ENCODE assay signal across 20 mouse cellular contexts in the genomic region with DNA sequence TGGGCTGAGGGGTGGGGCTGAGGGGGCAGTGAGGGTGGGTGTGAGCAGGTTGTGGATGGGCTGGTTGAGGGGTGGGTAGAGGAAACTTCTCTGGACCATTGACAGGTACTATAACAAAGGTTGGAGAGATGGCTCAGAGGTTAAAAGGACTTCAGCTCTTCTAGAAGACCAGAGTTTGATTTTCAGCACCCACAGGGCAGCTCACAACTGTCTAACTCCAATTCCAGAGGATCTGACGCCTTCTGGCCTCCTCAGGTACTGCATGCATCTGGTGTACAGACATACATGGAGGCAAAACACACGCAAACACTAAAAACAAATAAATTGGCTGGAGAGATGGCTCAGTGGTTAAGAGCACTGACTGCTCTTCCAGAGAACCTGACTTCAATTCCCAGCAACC. TPM values are rescaled to one million over a fixed set of nuclear protein-coding genes. Genes with fewer than 3 reads are reported as not detected.
DNase-seq lines count a peak whose midpoint lies in the region; ATAC-seq and TF ChIP-seq lines count a peak whose summit lies in the region.
"Had no signal": no experiment of that assay in that cellular context is flagged by ENCODE, and none has a peak within 500 bp of the region (broad histone marks: within the 10 kb centered on the region; RNA-seq: fewer than 3 reads in every experiment).

No protein-coding gene starts in this region.

- no peaks in the 10 kb centered on the region for H3K27me3 ChIP-seq in heart, embryonic 15.5 days
- H3K27me3 ChIP-seq in heart, embryonic 12.5 days (replicated peaks), result no peaks in the 10 kb centered on the region
- no peaks in the 10 kb centered on the region for H3K27me3 ChIP-seq in lung, embryonic 14.5 days (ENCODE audit: insufficient read depth, low read length)
- no peaks in the 10 kb centered on the region for H3K27me3 ChIP-seq in stomach, postnatal 0 days (ENCODE audit: control insufficient read depth, insufficient read depth, low read length)
- H3K27me3 ChIP-seq in forebrain, embryonic 13.5 days, result no peaks in the 10 kb centered on the region
- H3K27me3 ChIP-seq: embryonic facial prominence, embryonic 12.5 days; hindbrain, embryonic 12.5 days; limb, embryonic 15.5 days; stomach, embryonic 15.5 days had no signal

- no peak overlapping the region for H3K9ac ChIP-seq in heart, embryonic 15.5 days
- no peak overlapping the region for H3K9ac ChIP-seq in heart, embryonic 12.5 days
- no peak overlapping the region for H3K9ac ChIP-seq in lung, embryonic 14.5 days
- H3K9ac ChIP-seq in stomach, postnatal 0 days (ENCODE audit: low read length), result no peak overlapping the region
- no peak overlapping the region for H3K9ac ChIP-seq in forebrain, embryonic 13.5 days
- H3K9ac ChIP-seq: embryonic facial prominence, embryonic 12.5 days; hindbrain, embryonic 12.5 days; limb, embryonic 15.5 days; stomach, embryonic 15.5 days had no signal

- H3K4me1 ChIP-seq in heart, embryonic 15.5 days (replicated peaks), result peaks cover 16% of the 10 kb centered on the region
- H3K4me1 ChIP-seq in heart, embryonic 12.5 days (replicated peaks), result peaks cover 17% of the 10 kb centered on the region
- no peaks in the 10 kb centered on the region for H3K4me1 ChIP-seq in lung, embryonic 14.5 days (ENCODE audit: insufficient read depth)
- peaks cover 5% of the 10 kb centered on the region; the same call in 1 of the 2 replicates for H3K4me1 ChIP-seq in lung, adult 2 months (ENCODE audit: control insufficient read depth, insufficient read depth, low read length)
- H3K4me1 ChIP-seq in stomach, postnatal 0 days (replicated peaks; ENCODE audit: control insufficient read depth, insufficient read depth), result no peaks in the 10 kb centered on the region
- no peaks in the 10 kb centered on the region for H3K4me1 ChIP-seq in forebrain, embryonic 13.5 days
- H3K4me1 ChIP-seq: embryonic facial prominence, embryonic 12.5 days; hindbrain, embryonic 12.5 days; limb, embryonic 15.5 days; stomach, embryonic 15.5 days had no signal

- 0 out of 2 replicates have a peak overlapping the region, but pooled peaks have one; percentile 85 for H3K27ac ChIP-seq in heart, embryonic 15.5 days
- H3K27ac ChIP-seq in heart, embryonic 12.5 days (ENCODE audit: poor library complexity, severe bottlenecking), result no peak overlapping the region
- no peak overlapping the region for H3K27ac ChIP-seq in lung, embryonic 14.5 days (ENCODE audit: low read depth)
- H3K27ac ChIP-seq in stomach, postnatal 0 days (replicated peaks), result no peak overlapping the region
- no peak overlapping the region for H3K27ac ChIP-seq in forebrain, embryonic 13.5 days
- H3K27ac ChIP-seq: embryonic facial prominence, embryonic 12.5 days; hindbrain, embryonic 12.5 days; limb, embryonic 15.5 days; stomach, embryonic 15.5 days had no signal

- 0 out of 2 replicates have a peak, but pooled peaks have one; percentile 14 for TF ChIP-seq CTCF in lung, embryonic 14.5 days (IDR thresholded peaks at IDR 0.05; ENCODE audit: low read depth)
- TF ChIP-seq CTCF in lung, adult 2 months (IDR thresholded peaks at IDR 0.05; ENCODE audit: insufficient read depth, low read length), result no peak
- TF ChIP-seq CTCF in stomach, postnatal 0 days (IDR thresholded peaks at IDR 0.05; ENCODE audit: low read depth), result peak; percentile 35

- H3K4me2 ChIP-seq in heart, embryonic 15.5 days, result no peak overlapping the region
- H3K4me2 ChIP-seq in heart, embryonic 12.5 days, result no peak overlapping the region
- no peak overlapping the region for H3K4me2 ChIP-seq in lung, embryonic 14.5 days
- H3K4me2 ChIP-seq in stomach, postnatal 0 days (replicated peaks; ENCODE audit: low read depth), result no peak overlapping the region
- no peak overlapping the region for H3K4me2 ChIP-seq in forebrain, embryonic 13.5 days
- H3K4me2 ChIP-seq: embryonic facial prominence, embryonic 12.5 days; hindbrain, embryonic 12.5 days; limb, embryonic 15.5 days; stomach, embryonic 15.5 days had no signal

- DNase-seq in lung, embryonic 14.5 days, result no peak
- no peak for DNase-seq in lung, adult 2 months
- peak; percentile 25 for DNase-seq in NIH3T3 (ENCODE audit: low read depth)
- no peak for DNase-seq in stomach, postnatal 0 days (ENCODE audit: low spot score)
- DNase-seq: adrenal gland, postnatal 36 days; B cell, adult 2 months; cerebellum, adult 9-10 months; heart, adult 18-20 months; heart, postnatal 10 days; kidney, adult 11 months; kidney, postnatal 36 days; right cerebral cortex, adult 18-20 months; thymus, postnatal 14 days had no signal

- no peak overlapping the region for H3K4me3 ChIP-seq in heart, embryonic 15.5 days
- no peak overlapping the region for H3K4me3 ChIP-seq in heart, embryonic 12.5 days
- H3K4me3 ChIP-seq in lung, embryonic 14.5 days (ENCODE audit: low read depth, low read length), result no peak overlapping the region
- H3K4me3 ChIP-seq in lung, adult 2 months (replicated peaks; ENCODE audit: extremely low read depth, low read depth, low read length), result no peak overlapping the region
- no peak overlapping the region for H3K4me3 ChIP-seq in stomach, postnatal 0 days (ENCODE audit: low read depth, low read length)
- no peak overlapping the region for H3K4me3 ChIP-seq in forebrain, embryonic 13.5 days
- H3K4me3 ChIP-seq: embryonic facial prominence, embryonic 12.5 days; hindbrain, embryonic 12.5 days; limb, embryonic 15.5 days; stomach, embryonic 15.5 days had no signal

- no peaks in the 10 kb centered on the region for H3K9me3 ChIP-seq in heart, embryonic 15.5 days (replicated peaks)
- H3K9me3 ChIP-seq in heart, embryonic 12.5 days (replicated peaks), result no peaks in the 10 kb centered on the region
- H3K9me3 ChIP-seq in lung, embryonic 14.5 days (ENCODE audit: low read depth, low read length), result no peaks in the 10 kb centered on the region
- no peaks in the 10 kb centered on the region for H3K9me3 ChIP-seq in stomach, postnatal 0 days (ENCODE audit: control insufficient read depth, low read length)
- no peaks in the 10 kb centered on the region for H3K9me3 ChIP-seq in forebrain, embryonic 13.5 days (replicated peaks)
- H3K9me3 ChIP-seq: embryonic facial prominence, embryonic 12.5 days; hindbrain, embryonic 12.5 days; limb, embryonic 15.5 days; stomach, embryonic 15.5 days had no signal

- no peak for TF ChIP-seq POLR2A in lung, adult 2 months (IDR thresholded peaks at IDR 0.05; ENCODE audit: borderline replicate concordance, extremely low read depth, low read depth, low read length)

- ATAC-seq in heart, embryonic 15.5 days (replicated peaks; ENCODE audit: insufficient number of reproducible peaks, insufficient read depth, low FRiP score, low read depth), result no peak
- no peak for ATAC-seq in heart, embryonic 12.5 days (ENCODE audit: insufficient number of reproducible peaks, low FRiP score)
- no peak for ATAC-seq in lung, embryonic 14.5 days (ENCODE audit: insufficient read depth)
- no peak for ATAC-seq in stomach, postnatal 0 days (ENCODE audit: low FRiP score, low TSS enrichment)
- ATAC-seq in forebrain, embryonic 13.5 days, result no peak

- no peaks in the 10 kb centered on the region for H3K36me3 ChIP-seq in heart, embryonic 15.5 days
- no peaks in the 10 kb centered on the region for H3K36me3 ChIP-seq in heart, embryonic 12.5 days
- no peaks in the 10 kb centered on the region for H3K36me3 ChIP-seq in lung, embryonic 14.5 days (ENCODE audit: insufficient read depth)
- H3K36me3 ChIP-seq in stomach, postnatal 0 days (ENCODE audit: control insufficient read depth, insufficient read depth, low read length), result no peaks in the 10 kb centered on the region
- H3K36me3 ChIP-seq in forebrain, embryonic 13.5 days (ENCODE audit: poor library complexity, severe bottlenecking), result no peaks in the 10 kb centered on the region
- H3K36me3 ChIP-seq: embryonic facial prominence, embryonic 12.5 days; hindbrain, embryonic 12.5 days; limb, embryonic 15.5 days; stomach, embryonic 15.5 days had no signal

- TF ChIP-seq EP300 in stomach, postnatal 0 days (optimal IDR thresholded peaks at IDR 0.05), result no peak

- WGBS in heart, embryonic 15.5 days, result 81% methylated on average over 2 of the region's 2 CpGs
- WGBS in heart, embryonic 12.5 days, result 72% methylated on average over 2 of the region's 2 CpGs
- WGBS in lung, embryonic 14.5 days, result 57% methylated on average over 2 of the region's 2 CpGs
- 75% methylated on average over 2 of the region's 2 CpGs for WGBS in lung, adult 2 months
- WGBS in stomach, postnatal 0 days, result 77% methylated on average over 2 of the region's 2 CpGs
- WGBS in forebrain, embryonic 13.5 days, result 54% methylated on average over 2 of the region's 2 CpGs

RNA-seq across cellular contexts. Expression of gene Rimkla, which starts 19.2 kb away (rescaled TPM):
- polyA plus RNA-seq in heart, embryonic 15.5 days (2015; fragmentation: Nextera tagmentation; extraction: Ambion mirVana), result 4.1 and 4.2 TPM in 2 replicates
- polyA plus RNA-seq in heart, embryonic 12.5 days (2016; fragmentation: Nextera tagmentation; extraction: Ambion mirVana), result 6.1 and 6.5 TPM in 2 replicates
- polyA plus RNA-seq in lung, embryonic 14.5 days (2014; fragmentation: Nextera tagmentation; extraction: Ambion mirVana), result 1.3 and 1.5 TPM in 2 replicates
- polyA plus RNA-seq in lung, adult 2 months (2012; rRNA removed), result 0.14 and 0.19 TPM in 2 replicates
- polyA plus RNA-seq in stomach, postnatal 0 days (2015; fragmentation: Nextera tagmentation; extraction: Ambion mirVana), result 0.19 and 0.25 TPM in 2 replicates
- 12.2 and 12.6 TPM in 2 replicates for polyA plus RNA-seq in forebrain, embryonic 13.5 days (2015; fragmentation: Nextera tagmentation; extraction: Ambion mirVana)

RNA-seq across cellular contexts. Expression of gene Foxj3, which starts 25.2 kb away (rescaled TPM):
- 20.6 and 21.8 TPM in 2 replicates for polyA plus RNA-seq in heart, embryonic 15.5 days (2015; fragmentation: Nextera tagmentation; extraction: Ambion mirVana)
- polyA plus RNA-seq in heart, embryonic 12.5 days (2016; fragmentation: Nextera tagmentation; extraction: Ambion mirVana), result 28.4 and 29.9 TPM in 2 replicates
- polyA plus RNA-seq in lung, embryonic 14.5 days (2014; fragmentation: Nextera tagmentation; extraction: Ambion mirVana), result 26.4 and 28.5 TPM in 2 replicates
- polyA plus RNA-seq in lung, adult 2 months (2012; rRNA removed), result 14.1 and 18.0 TPM in 2 replicates
- polyA plus RNA-seq in stomach, postnatal 0 days (2015; fragmentation: Nextera tagmentation; extraction: Ambion mirVana), result 7.4 and 7.6 TPM in 2 replicates
- polyA plus RNA-seq in forebrain, embryonic 13.5 days (2015; fragmentation: Nextera tagmentation; extraction: Ambion mirVana), result 23.8 and 25.4 TPM in 2 replicates

RNA-seq across cellular contexts. Expression of gene Frg2f1, which starts 27.7 kb away (rescaled TPM):
- polyA plus RNA-seq in heart, embryonic 15.5 days (2015; fragmentation: Nextera tagmentation; extraction: Ambion mirVana), result 3.3 and 4.3 TPM in 2 replicates
- 4.5 and 5.1 TPM in 2 replicates for polyA plus RNA-seq in heart, embryonic 12.5 days (2016; fragmentation: Nextera tagmentation; extraction: Ambion mirVana)
- polyA plus RNA-seq in lung, embryonic 14.5 days (2014; fragmentation: Nextera tagmentation; extraction: Ambion mirVana), result 3.6 and 3.9 TPM in 2 replicates
- 5.1 and 5.9 TPM in 2 replicates for polyA plus RNA-seq in lung, adult 2 months (2012; rRNA removed)
- 2.5 and 2.9 TPM in 2 replicates for polyA plus RNA-seq in stomach, postnatal 0 days (2015; fragmentation: Nextera tagmentation; extraction: Ambion mirVana)
- 4.8 TPM in 2 replicates for polyA plus RNA-seq in forebrain, embryonic 13.5 days (2015; fragmentation: Nextera tagmentation; extraction: Ambion mirVana)
